ENCODE assay signal across 8 mouse cellular contexts in the genomic region with DNA sequence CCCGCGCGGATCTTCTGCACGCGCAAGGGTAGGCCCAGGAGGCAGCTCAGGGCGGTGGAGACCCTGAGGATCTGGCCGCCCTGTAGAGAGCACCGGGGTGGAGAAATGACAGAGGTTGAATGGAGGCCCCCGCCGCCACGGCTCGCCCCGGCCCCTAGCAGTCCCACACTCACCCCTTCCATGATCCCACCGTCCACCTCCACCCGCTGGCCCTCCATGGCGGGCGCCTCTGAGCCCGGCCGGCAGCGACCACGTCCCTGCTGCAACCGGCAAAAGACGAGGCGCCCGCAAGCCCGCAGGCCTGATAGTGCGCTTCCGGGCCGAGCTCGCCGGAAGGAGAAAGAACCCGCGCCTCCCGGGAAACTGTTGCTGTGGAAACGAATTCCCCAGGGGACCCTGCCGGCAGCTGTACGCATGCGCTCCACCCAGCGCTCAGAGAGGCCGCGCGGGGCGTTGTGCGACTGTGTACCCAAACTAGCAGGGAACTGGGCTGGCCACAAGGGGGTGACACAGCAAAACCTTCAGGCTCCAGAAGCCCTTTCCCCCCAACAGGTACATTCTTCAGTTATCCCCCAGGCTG. TPM values are rescaled to one million over a fixed set of nuclear protein-coding genes. Genes with fewer than 3 reads are reported as not detected.
DNase-seq lines count a peak whose midpoint lies in the region; ATAC-seq lines count a peak whose summit lies in the region.

Rtca (minus strand) TSS at position 437 of the 580 bp plus-strand sequence.

- peaks cover 33% of the 10 kb centered on the region for H3K36me3 ChIP-seq in hindbrain, embryonic 13.5 days

- H3K9me3 ChIP-seq in hindbrain, embryonic 13.5 days = no peaks in the 10 kb centered on the region

- H3K4me1 ChIP-seq in hindbrain, embryonic 13.5 days (replicated peaks) = peaks cover 21% of the 10 kb centered on the region

- peak; percentile 99 for DNase-seq in NIH3T3 (ENCODE audit: low read depth)
- peak; percentile 100 for DNase-seq in cerebellum, postnatal 10 days
- DNase-seq in frontal cortex, postnatal 14 days (ENCODE audit: low spot score in 2 of 2) = peak; percentile 95 to 96
- DNase-seq in layer of hippocampus, postnatal 25 days (ENCODE audit: extremely low spot score in 1 of 2, low spot score in 1 of 2) = peak; percentile 91 to 97
- peak; percentile 97 for DNase-seq in lung, postnatal 25 days (ENCODE audit: low spot score)
- DNase-seq in retina, embryonic 14.5 days (ENCODE audit: low spot score) = peak; percentile 100
- peak; percentile 97 for DNase-seq in thymus, postnatal 4 days

- H3K27me3 ChIP-seq in hindbrain, embryonic 13.5 days = no peaks in the 10 kb centered on the region

- WGBS in hindbrain, embryonic 13.5 days = under 1% methylated on average over 37 of the region's 44 CpGs

- ATAC-seq in hindbrain, embryonic 13.5 days (ENCODE audit: low FRiP score) = peak; percentile 92

- peak within 1 kb of the TSS; percentile 96 for H3K4me3 ChIP-seq in hindbrain, embryonic 13.5 days

- peak within 1 kb of the TSS; percentile 95 for H3K9ac ChIP-seq in hindbrain, embryonic 13.5 days

- peak within 1 kb of the TSS; percentile 84 for H3K4me2 ChIP-seq in hindbrain, embryonic 13.5 days

- peak within 1 kb of the TSS; percentile 86 for H3K27ac ChIP-seq in hindbrain, embryonic 13.5 days

RNA-seq across cellular contexts. Expression of gene Rtca, which starts in this region (rescaled TPM):
- 115 and 120 TPM in 2 replicates for polyA plus RNA-seq in hindbrain, embryonic 13.5 days (2015; fragmentation: Nextera tagmentation; extraction: Ambion mirVana)
- 10 to 100 TPM; 54.2 to 55.8 TPM for total RNA-seq in layer of hippocampus, postnatal 25 days (2021)

Comparison
In these comparisons a context has a peak if more than half of its experiments do, and no peak if none do; other contexts are left out.
1. Peak in every context shown above with its lines: DNase-seq, ATAC-seq, H3K4me3 ChIP-seq and H3K27ac ChIP-seq.